Mouse (Mus musculus) embryo, embryonic 11 days (tissue): ENCODE measurements around the gene Tnnc2.
"Not testable (repeated sequence)": the region's sequence is repeated elsewhere in the genome, so short reads cannot be mapped to it uniquely, and the experiment has no call there.

Experiments
- DNase-seq: peaks from one replicate; pipeline ENCODE4 v3.0.0-alpha.2; 2015

Tnnc2 gene

DNA sequence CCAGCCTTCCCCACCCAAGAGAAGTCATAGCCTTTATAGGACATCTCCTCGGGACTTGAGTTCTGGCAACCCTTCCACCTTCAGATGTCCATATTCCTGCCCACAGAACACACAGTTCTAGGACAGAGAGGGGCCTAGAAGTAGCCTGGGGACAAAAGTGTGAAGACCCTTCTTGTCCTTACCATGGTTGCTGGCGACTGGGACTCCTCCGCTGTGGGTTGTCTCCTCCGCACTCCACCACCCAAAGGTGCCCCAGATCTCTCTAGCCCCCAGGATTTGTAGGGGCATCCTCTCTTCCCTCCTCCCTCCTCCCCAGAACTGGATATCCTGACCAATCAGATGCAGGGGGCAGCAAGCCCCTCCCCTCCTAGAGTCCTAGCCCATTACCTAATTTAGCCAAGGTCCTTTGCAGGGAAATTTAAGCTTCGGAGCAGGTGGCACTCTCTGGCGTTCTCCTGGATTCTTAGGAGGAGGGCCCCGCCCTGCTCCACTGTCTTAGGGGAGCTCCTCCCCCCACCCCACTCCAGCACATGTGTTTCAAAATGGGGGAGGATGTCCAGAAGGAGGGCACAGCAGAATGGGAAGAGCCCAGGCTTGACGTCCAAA is at the start of gene Tnnc2:
Gene Tnnc2 (minus strand): TSS at position 487 of the 606 bp plus-strand sequence.
- DNase-seq, result no peak

DNA sequence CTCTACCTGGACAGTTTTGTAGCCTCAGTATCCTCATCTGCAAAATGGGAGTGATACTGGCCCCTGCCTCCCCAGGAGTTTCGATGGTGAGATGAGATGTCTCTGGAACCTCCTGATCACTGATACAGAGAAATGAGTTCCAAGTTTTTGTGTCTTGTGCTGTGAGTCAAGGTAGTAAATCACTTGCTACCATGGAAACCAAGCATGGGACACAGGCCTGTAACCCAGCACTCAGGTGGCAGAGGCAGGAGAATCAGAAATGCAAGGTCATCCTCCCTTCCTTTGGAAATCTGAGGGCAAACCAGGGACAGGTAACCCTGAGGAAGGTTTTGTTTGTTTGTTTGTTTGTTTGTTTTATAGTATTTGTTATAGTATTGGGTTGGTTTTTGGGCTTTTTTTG is 49.3 kb upstream of the Tnnc2 start:
- no peak for DNase-seq

DNA sequence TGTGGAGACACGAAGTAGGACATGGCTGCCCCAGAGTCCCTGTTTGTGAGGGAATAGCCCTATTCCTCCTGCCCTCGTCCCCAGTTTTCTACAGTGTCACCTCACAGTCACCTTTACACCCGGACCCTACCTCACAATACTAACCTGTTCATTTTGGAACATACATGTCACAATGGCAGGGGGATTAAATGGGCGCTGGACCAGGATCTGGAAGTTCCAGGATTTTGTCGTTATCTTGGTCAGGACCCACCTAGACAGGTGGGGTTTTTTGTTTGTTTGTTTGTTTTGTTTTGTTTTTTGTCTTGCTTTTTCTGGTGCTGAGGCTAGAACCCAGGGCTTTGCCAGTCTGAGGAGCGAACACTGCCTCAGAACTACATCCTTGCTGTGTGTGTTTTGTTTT is 48.7 kb upstream of the Tnnc2 start, which contains the start of gene Spata25:
Gene Spata25 (minus strand): TSS at position 101 of the 400 bp plus-strand sequence.
- no peak for DNase-seq

DNA sequence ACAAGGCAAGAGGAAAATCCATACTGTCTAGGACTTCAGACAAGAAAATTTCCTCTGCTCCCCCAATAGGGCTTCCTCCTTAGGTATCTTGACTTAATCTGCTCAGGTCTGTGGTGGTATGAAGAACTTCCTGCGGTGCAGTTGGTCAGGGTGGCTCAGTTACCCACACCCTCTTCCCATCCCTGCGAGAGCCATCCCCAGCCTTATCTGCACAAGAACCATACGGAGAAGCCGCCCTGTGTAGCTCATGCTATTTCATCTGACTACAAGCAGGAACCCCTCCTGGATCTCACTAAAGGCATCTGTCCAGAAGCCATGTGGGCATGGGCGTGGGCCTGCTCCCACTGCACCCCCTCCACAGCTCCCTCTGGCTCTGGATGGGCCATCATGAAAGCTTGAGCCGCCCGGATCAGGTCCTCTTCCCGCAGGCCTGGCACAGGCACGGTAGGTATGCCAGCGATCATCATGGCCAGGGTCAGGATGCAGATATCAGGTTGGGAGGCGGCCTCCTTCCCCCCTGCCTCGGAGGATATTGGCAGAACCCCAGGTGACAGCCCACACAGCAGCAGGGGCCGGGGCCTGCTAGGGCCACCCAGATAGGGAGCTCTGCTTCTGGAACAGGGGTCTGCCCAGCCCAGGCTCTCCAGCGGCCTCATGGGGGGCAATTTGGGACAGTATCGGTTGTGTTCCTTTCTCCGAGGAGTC is 47.5 kb upstream of the Tnnc2 start:
- no peak for DNase-seq

DNA sequence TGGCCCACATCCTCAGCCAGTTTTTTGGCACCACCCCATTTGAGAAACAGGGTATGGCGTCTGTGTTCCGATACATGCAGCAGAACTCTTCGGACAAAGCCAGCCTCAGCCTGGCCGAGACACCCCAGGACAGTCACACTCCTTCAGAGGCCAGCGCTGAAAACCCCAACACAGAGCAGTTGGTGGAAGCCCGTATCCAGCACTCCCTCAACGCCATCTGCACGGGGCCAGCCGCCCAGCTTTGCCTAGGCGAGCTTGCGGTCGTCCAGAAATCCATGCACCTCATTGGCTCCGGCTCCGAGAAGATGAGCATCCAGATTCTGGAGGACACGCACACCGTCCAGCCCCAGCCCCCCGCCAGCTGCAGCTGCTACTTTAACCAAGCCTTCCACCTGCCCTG is 45.8 kb upstream of the Tnnc2 start:
- no peak for DNase-seq

DNA sequence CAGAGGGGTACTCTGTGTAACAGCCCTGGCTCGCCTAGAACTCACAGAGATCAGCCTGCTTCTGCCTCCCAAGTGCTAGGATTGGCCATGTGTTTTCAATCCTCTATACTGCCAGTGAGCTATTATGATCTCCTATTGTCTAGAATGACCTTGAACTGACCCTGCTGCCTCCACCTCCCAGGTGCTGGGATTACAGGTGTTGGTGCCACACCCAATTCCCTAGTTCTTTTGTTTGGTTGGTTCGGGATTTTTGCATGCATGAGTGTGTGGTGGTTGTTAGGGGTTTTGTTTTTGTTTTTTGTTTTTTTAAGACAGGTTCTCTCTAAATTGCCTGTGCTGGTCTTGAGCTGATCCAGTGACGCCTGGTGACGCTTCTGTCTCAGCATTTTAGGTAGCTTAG is 44.2 kb upstream of the Tnnc2 start:
- no peak for DNase-seq

DNA sequence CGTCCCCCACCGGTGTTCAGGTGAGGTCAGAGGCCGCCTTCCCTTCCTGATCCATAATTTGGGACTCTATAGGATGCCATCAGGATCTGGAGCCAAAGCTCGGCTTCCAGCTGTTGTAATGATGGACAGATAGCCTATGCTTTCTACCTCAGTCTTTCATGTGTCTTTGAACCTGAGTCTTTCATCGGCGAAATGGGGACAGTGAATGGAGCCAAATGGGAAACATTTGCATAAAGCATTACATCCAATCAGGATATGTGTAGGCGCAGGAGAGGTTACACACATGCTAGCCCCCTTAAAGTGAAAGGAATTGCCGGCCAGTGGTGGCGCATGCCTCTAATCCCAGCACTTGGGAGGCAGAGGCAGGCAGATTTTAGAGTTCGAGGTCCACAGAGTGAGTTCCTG is 43.4 kb upstream of the Tnnc2 start:
- peak; percentile 62 for DNase-seq

DNA sequence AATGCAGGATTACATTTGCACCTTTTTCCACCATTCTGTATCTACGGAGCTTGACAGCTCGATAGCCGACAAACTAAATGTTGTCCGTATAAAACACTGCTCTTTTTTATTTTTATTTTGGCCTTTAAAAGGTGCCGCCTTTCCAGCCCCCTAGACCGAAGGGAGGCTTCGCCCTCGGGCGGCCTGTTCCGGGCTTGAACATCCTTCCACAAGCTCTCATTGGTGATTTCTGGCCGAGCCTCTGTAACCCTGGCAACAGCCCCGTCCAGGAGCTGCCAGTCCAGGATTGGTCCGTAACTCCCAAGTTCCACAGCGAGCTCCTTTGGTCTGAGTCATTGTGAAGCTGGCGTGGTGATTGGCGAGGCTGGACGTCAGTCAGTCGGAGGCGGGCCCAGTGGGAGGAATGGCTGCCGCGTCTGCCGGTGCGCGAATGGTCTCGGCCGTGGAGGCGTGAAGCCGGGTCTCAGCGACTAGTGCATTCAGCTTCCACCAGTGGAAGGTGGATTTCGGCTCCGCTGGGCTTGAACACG is 42.9 kb upstream of the Tnnc2 start, which contains the start of gene Zswim1:
Gene Zswim1 (plus strand): TSS at position 51 of the 530 bp plus-strand sequence.
- DNase-seq, result peak; percentile 97

DNA sequence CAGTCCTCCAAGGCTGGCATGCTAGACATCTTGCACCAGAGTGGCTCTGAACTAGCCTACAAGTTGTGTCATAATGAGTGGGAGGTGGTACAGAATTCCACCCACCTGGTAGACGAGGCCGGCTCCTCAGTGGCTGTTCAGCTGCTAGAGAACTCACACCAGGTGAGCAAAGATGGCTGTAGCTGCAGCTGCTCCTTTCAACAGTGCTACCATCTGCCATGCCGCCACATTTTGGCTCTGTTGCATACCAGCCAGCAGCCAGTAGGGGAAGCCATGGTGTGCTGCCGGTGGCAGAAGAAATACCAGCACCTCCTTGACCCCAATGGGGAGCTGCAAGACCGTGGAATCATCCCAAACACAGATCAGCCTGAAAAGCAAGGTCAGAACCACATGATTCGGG is 41.3 kb upstream of the Tnnc2 start:
- no peak for DNase-seq

DNA sequence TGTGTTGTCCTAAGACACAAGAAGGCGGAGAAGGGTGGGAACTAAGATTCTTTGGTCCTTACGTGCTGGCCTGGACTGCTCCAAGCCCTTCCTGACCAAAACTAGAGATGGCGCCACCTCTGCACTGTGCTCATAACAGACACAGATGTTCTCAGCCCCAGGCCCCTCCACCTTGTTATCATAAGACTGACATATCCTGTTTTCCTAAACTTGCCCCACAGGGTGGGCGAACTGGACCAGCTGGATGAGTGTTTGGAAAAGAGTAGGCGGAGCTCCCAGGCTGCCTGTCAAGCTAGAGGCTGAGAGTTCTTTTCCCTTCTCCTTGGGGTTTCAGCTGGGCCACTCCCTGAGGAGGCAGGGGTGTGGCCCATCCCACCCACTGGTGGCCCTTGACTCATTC is 37.9 kb upstream of the Tnnc2 start:
- DNase-seq, result peak; percentile 50

DNA sequence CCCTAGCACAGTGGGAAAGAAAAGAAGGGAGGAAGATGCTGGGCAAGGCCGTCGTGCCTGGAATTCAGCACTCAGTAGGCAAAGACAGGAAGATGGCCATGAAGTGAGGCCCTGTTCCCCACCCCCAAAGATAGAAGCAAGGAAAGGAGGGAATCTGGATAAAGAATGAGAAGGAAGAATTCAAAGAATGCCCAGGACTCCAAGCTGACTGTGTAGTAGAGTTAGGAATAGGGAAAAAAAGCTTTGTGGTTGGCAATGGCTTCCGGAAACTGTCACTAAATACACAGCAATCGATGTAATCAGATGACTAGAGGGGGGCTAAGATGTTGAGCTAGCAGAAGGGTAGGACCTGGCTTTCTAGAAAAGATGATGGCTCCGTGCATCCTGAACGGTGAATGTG is 37.4 kb upstream of the Tnnc2 start:
- no peak for DNase-seq

DNA sequence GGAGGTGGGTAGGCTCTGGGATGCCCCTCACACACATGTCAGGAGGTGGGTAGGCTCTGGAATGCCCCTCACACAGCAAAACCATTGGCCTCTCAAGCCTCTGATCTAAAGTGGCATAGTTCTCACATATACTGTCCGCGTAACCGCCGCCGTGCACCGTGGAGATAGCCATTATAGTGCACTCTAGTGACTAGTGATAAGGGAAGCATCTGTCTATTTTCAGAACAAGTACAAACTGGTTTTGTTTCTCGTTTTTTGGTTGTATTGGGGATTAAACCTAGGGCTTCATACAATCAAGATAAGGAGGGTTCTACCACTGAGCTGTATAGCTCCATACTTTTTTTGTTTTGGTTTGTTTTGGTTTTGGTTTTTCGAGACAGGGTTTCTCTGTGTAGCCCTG is 36.1 kb upstream of the Tnnc2 start:
- no peak for DNase-seq

DNA sequence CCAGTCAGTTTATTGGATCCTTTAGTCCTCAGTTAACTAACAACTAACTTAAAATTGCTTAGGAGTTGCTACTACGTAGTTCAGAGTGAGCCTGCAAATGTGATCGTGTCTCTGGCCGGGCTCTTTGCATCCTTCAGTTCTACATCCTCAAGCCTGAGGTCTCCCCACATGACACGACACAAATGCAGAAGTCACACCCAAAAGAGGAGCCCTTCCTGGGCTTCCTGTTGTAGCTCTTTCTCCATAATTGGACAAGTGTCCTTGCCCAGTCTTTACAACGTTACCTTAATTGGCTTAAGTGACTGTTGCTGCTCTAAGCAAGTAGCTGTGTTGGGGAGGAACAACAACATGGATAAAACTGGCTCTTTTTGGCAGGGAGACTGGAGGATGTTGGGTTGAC is 35.6 kb upstream of the Tnnc2 start:
- DNase-seq, result no peak

DNA sequence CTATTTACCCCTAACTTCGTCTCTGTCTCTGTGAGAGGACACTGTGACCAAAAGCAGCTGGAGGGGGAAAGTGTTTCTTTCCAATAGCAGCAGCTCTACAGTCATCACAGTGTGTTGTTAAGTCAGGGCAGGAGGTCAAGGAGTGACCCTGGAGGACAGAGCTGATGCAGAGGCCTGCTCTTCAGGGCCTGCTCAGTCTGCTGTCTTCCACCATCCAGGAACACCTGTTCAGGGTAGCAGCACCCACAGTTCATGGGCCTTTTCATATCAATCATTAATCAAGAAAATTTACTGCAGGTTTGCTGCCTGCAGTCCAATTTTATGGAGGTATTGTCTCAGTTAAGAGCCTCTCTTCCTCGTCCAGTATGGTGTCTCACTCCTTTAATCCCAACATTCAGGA is 33.8 kb upstream of the Tnnc2 start:
- no peak for DNase-seq

DNA sequence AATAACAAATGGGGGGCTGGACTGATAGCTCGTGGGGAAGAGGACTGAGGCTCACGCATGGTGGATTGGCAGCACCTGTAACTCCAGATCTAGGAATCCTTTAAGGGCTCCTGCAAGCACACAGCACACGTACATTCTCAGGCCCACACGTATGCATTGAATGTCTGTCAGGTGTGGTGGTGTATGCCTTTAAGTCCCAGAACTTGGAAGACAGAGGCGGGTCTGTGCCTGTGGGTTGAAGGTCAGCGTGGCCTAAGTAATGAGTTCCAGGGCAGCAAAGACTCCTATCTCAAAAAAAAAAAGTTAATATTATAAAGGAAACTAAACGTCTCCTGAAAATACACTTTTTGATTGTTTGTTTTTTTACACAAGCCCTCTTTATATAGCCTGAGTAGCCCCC is 26.8 kb upstream of the Tnnc2 start:
- DNase-seq, result no peak

DNA sequence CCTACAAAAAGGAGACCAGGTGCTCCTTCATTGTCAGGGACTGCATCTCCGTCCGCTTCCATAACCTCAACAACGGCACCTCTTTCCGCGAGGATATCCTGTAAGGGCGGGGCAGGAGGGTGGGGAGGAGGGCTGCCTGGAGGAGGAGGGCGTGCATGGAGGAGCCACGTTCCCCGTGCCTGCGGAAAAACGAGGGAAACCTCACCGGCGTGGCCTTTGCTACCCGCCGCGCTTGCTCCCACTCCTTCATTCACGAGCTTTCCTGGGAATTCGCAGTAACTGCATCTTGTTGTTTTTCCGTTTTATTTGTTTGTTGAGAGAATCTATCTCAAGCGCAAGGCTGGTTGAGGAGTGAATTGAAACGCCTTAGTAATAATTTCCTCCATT is 25.6 kb upstream of the Tnnc2 start:
- no peak for DNase-seq

DNA sequence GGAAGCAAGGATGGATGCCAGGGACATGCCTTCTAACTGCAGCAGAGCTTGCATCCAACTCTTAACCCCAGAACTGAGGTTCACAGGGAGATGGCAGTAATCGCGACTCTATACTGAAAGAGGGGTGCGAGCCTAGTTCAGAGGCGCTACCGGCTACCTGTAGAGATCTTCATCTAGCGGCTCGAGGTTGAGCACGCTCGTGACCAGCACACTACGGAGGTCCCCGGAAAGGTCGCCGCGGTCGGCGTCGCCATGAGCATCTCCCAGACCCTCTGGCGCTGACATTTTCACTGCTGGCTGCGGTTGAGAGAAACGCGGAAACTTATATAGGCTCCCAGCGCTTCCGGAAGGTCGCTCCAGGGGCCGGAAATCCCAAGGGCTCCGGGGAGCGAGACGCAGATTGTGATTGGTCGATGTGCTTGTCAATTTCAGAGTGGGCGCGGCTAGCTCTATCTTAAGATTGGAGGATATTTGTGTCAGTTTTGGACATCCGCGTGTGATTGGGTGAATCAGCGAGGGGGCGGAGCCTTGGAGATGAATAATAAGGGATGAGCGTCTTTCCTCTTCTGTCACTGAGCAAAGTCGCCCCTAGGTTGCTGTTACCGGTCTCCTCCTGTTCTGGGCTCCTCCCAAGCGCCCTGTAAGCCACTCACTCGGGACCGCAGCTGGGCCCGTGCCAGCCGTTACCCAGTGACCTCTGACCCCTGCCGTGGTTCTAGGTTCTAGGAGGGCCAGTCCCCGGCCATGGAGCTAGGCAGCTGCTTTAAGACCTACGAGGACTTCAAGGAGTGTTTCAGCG is 25.0 kb upstream of the Tnnc2 start, which contains the start of the genes Acot8 and Zswim3:
Gene Acot8 (minus strand): TSS at position 350 of the 799 bp plus-strand sequence.
Gene Zswim3 (plus strand): TSS at position 566 of the 799 bp plus-strand sequence.
- peak; percentile 98 for DNase-seq

DNA sequence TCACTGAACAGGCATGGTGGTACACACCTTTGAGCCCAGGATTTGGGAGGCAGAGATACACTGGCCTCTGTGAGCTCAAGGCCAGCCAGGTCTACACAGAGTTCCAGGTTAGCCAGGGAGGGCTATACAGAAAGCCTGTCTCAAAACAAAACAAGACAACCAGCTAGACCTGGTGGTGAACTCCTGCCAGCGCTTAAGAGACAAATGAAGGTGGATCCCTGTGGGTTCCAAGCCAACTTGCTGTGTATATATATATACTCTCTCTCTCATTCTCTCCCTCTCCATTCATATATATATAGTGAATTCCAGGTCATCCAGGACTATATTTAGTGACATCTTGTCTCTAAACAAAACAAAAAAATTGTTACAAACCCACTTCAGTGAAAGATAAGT is 24.1 kb upstream of the Tnnc2 start:
- no peak for DNase-seq

DNA sequence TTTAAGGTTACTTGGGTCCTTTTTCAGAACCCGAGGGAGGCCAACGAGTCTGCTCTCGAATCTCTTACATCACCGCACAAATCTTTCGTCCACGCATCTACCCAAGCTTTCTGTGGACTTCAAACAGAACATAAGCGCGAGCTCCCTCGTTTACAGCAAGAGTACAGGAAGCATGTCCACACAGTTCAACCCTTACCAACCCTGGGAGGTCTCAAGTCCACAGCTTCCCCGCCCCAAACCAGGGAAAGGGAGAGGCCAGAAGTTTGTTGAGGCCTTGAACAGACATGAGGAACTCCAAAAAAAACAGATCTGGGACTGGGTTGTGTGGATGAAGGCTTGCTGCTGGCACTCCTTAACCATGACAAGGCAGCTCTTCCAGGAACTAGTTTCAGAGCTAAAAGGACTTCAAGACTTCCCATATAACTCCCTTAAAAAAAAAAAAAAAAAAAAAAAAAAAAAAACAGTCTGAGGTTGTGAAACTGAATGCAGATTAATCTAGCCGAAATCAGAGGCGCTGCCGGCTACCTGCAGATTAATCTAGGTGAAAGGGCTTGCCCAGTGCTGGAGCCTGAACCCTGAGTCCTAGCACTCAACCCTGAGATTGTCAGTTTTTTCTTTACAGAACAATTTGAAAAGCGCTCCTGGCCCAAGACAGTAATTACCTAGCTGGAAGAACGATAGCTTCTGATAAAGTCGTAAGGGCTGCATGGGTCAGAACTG is 23.6 kb upstream of the Tnnc2 start:
- no peak for DNase-seq

DNA sequence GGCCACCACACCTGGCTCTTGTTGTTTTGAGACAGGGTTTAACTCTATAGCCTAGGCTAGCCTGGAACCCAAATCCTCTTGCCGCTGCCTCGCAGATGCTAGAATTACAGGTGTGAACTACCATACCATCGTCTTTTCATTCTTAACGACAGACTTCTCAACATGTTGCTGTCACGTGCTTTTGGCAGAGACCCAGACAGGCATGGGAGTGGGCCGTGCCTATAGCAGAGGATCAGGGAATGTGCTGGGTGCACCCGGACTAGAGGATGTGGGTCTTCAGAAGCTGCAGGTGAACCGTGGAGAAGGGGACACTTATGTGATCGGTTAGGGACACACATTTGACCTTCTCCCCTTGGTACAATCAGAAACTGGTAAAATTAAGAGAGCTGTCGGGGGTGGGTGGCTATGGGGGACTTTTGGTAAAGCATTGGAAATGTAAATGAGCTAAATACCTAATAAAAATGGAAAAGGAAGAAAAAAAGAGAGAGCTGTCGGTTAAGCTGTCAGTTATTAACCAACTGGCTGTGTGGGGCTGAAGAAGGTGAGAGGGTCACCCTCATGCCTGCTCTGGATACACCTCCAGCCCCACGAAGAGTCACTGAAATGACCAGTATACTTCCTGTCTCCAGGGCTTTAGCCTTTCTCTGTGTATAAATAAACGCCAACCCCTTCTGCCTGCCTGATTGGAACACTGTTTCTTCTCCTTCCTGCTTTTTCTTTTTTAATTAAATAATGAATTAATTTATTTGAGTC is 20.7 kb upstream of the Tnnc2 start:
- no peak for DNase-seq

DNA sequence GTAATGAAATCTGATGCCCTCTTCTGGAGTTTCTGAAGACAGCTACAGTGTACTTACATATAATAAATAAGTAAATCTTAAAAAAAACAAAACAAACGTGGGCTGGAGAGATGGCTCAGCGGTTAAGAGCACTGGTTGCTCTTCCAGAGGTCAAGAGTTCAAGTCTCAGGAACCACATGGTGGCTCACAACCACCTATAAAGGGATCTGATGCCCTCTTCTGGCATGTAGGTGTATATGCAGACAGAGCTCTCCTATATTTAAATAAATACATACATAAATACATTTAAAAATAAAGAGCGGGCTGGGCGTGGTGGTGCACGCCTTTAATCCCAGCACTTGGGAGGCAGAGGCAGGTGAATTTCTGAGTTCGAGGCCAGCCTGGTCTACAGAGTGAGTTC is 18.8 kb upstream of the Tnnc2 start:
- DNase-seq, result not testable (repeated sequence)

DNA sequence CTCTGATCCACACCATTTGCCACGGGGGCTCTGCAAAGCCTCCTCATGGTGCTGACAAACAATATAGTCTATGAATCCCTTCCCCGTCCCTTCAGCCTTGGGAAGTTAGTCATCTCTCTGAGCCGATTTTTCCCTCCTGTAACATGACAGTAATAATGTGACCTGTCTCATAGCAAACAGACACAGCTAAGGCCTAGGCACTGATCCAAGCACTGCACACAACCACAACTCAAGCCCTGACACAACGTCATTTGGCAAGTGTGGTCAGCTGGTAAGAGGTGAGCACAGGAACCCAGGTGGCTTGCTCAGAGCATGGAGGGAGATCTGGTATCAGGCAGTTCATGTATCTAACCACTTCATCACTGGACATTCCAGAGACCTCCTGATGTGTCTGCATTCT is 16.1 kb upstream of the Tnnc2 start:
- no peak for DNase-seq
